Mouse (Mus musculus) spleen, postnatal 0 days (tissue): ENCODE measurements around the gene Speer4f1. TPM values are rescaled to one million over a fixed set of nuclear protein-coding genes. Genes with fewer than 3 reads are reported as not detected.

Experiments used
- polyA plus RNA-seq: library from polyadenylated mRNA; unstranded; fragments of >200 nt; fragmentation: Nextera tagmentation; extraction: Ambion mirVana; gene quantifications from 2 replicates; pipeline ENCODE4 v1.2.1, GENCODE M21; 2015

The Speer4f1 gene
- not detected in 2 replicates for polyA plus RNA-seq

DNA sequence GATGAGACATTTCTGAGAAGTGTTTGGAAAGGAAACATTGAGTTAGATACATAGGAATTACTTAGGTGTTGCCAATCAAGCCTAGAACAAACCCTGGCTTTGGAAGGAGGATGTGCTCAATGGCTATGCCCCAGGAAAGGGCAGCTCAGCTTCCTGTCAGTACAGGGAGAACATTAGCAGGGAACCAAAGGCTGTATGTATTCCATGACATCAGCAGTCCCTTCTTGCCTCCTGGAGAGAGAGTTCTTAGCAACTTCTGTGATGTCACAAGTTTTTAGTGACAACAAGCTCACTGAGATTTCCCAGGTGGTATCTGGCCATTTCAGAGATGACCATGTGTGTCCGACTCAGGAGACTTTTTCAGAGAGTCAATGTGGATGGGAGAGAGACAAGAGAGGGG is at the start of gene Speer4f1:
Gene Speer4f1 (plus strand): TSS at position 301 of the 400 bp plus-strand sequence.

Other genes starting within 250 kb of the Speer4f1 start
- not detected in 2 replicates for gene Speer4f2, start 102.9 kb upstream of the Speer4f1 start, polyA plus RNA-seq
- 7.1 TPM in 2 replicates for gene Sema3c, start 98.2 kb downstream of the Speer4f1 start, polyA plus RNA-seq